Mouse (Mus musculus): Measurements from ENCODE around the gene Topbp1.

Gene Topbp1

DNA sequence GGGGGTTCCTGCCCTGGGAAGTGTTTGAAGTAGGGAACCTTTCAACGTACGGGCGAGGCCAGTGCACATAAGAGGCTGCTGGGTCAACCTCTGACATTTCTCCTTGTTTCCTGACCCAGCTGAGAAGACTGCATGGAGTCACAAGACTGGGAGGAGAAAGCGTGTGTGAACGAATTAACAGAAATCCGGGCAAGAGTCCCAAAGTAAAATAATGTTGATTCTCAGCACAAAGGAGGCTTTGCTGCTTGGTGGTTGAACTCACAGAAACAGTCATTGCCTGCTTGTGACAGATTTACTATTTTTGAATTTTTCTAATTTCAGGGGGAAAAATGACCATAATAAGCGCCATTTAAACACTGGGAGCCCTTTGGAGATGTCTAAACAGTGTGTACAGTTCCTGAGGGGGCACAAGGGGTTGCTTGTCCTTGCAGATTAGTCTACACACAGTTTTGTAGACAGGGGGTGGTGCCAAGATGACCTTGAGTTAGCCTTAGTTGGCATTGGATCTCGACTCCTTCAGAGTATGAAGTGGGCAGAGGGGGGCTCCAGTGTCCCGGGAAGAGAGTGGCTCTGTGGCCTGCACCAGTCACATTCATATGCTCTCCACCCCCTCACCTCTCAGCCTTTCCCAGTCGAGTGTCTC, 82.1 kb downstream of the Topbp1 start:
- DNase-seq: no peak

DNA sequence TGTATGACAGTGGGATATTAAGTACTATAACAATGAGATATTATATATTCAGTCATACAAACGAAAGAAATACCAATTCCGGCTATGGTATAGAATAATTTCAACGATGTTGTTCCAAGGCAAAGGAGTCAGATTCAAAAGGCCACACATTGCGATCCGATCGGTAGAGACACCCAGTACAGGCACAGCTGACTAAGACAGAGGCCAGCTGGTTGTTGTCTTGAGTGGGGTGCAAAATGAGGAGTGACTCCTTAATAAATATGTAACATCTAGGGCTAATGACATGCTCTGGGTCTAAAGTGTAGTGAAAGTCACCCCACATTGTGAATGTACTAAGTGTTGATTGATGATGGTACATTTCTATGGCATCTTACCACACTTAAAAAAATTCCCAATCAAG, 84.2 kb downstream of the Topbp1 start:
- no peak for DNase-seq

DNA sequence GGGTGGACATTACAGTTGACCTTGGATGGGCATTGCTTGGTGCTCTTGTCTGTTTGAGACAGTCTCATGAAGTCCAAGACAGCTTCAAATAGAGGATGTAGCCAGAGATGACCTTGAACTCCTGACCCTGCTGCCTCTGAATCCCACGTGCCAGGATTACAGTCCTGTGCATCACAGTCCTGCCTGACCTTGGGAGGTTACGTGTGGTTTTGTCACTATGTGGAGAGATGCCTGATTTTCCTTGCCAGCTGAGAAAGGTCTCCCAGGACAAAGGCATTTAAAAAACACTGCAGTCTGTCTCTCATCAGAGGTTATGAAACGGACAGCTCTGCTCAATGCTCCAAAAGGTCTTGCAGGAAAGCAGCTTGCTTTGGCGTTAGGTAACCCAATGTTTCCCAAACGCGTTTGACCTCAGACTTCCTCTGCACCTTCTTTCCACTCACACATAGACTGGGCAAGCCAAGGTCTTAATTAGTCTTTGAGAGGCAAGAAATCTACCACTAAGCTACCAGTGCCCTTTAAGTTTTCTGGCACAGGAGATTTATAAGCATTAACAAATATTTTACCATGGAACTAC, 86.9 kb downstream of the Topbp1 start:
- no peak for DNase-seq

DNA sequence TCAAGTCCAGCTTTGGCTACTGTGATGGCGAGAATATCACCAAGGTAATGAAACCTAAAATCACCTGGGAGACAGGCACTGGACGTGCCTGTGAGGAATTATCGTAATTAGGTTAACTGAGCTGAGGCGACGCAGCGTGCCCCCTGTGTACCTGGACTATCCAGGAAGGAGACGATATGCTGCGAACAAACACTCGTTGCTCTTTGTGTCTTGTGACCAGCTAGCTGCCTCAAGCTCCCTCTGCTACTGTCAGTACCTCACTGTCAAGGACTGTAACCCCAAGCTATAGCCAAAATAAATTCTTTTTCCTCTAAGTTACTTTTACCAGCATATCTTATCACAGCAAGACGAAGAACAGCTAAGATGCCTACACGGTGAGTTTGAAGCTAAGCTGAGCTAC, 88.2 kb downstream of the Topbp1 start:
- DNase-seq: no peak

DNA sequence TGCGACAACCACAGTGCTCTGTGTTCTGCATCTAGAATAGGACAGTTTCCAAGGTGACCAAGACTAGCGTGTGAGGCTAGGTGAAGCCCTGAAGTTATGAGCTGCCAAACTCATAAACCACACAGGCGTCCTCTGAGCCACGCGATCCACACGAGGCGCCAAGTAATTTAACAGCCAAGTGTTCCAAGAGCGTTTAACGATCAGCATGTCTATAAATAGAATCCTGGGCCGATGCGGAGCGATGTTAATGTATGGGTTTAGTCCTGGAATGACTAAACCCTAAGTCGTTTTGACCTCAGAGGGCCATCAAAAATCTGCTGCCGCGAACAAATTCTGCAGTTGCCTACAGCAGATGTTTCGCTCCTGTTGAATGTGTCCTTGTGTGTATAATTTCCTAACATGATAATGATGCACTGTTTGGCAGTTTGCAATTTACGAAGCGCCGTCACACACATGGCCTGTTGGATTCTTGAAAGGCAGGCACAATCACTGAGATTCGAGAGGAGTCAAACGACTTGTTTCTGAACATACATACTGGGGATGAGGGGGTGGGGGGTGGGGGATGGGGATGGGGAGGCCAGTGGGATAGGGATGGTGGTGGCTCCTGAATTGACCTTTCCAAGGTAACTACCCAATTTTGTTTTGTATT, 93.6 kb downstream of the Topbp1 start:
- peak; percentile 14 for DNase-seq
